Mouse (Mus musculus) G1E (cell line): ENCODE results near the gene Olfr1105.

Experiments used
- CTCF ChIP-seq: IDR thresholded peaks from 2 replicates; pipeline ENCODE4 v1.5.1; 2012; ENCODE audit warnings: low read depth, low read length, inconsistent platforms, mixed read lengths
- TAL1 ChIP-seq: conservative IDR thresholded peaks from 2 replicates; pipeline ENCODE4 v1.6.1; 2012; ENCODE audit warnings: low read depth, low read length, inconsistent platforms, mixed read lengths

GRCm38 (mm10) chr2:87075717-87076116, 39.4 kb upstream of the Olfr1105 start, which contains the start of gene Olfr1107:
- TF ChIP-seq TAL1, result no peak
- TF ChIP-seq CTCF, result no peak
